Mouse (Mus musculus) embryo, embryonic 11.5 days (tissue): ENCODE results near the gene 1110051M20Rik.
A peak's percentile ranks its signal among the peaks of the same experiment; 100 is the strongest.

ENCODE experiments used
- DNase-seq: peaks from one replicate; pipeline ENCODE4 v3.0.0-alpha.2; 2012; ENCODE audit warnings: low read depth, low spot score

Gene 1110051M20Rik

GRCm38 (mm10) chr2:91421641-91422040 lies 22.9 kb downstream of the 1110051M20Rik start:
- no peak for DNase-seq

GRCm38 (mm10) chr2:91413811-91414210 lies 30.7 kb downstream of the 1110051M20Rik start:
- no peak for DNase-seq

- no peak for DNase-seq
Measured at GRCm38 (mm10) chr2:91412361-91412760, 32.1 kb downstream of the 1110051M20Rik start.

- DNase-seq = no peak
Measured at GRCm38 (mm10) chr2:91411473-91411872, 33.0 kb downstream of the 1110051M20Rik start.

- DNase-seq = no peak
Measured at GRCm38 (mm10) chr2:91408031-91408430, 36.5 kb downstream of the 1110051M20Rik start.

GRCm38 (mm10) chr2:91405071-91405470 lies 39.4 kb downstream of the 1110051M20Rik start:
- DNase-seq = no peak

GRCm38 (mm10) chr2:91399727-91400126 lies 44.8 kb downstream of the 1110051M20Rik start:
- DNase-seq = no peak

- no peak for DNase-seq
Measured at GRCm38 (mm10) chr2:91399168-91399567, 45.3 kb downstream of the 1110051M20Rik start.

- no peak for DNase-seq
Measured at GRCm38 (mm10) chr2:91394078-91394477, 50.4 kb downstream of the 1110051M20Rik start.

GRCm38 (mm10) chr2:91388738-91389137 lies 55.8 kb downstream of the 1110051M20Rik start:
- DNase-seq = no peak

GRCm38 (mm10) chr2:91388281-91388680 lies 56.2 kb downstream of the 1110051M20Rik start:
- DNase-seq = no peak

- DNase-seq = no peak
Measured at GRCm38 (mm10) chr2:91387287-91387958, 57.1 kb downstream of the 1110051M20Rik start.

- no peak for DNase-seq
Measured at GRCm38 (mm10) chr2:91386547-91387286, 57.8 kb downstream of the 1110051M20Rik start.

- DNase-seq = no peak
Measured at GRCm38 (mm10) chr2:91383294-91383693, 61.2 kb downstream of the 1110051M20Rik start.

GRCm38 (mm10) chr2:91377038-91377437 lies 67.5 kb downstream of the 1110051M20Rik start:
- no peak for DNase-seq

GRCm38 (mm10) chr2:91370314-91370713 lies 74.2 kb downstream of the 1110051M20Rik start:
- DNase-seq = no peak

- DNase-seq = no peak
Measured at GRCm38 (mm10) chr2:91363272-91363671, 81.2 kb downstream of the 1110051M20Rik start.

GRCm38 (mm10) chr2:91361068-91361528 lies 83.4 kb downstream of the 1110051M20Rik start:
- no peak for DNase-seq

- DNase-seq = no peak
Measured at GRCm38 (mm10) chr2:91355767-91356166, 88.7 kb downstream of the 1110051M20Rik start.

- DNase-seq = peak; percentile 5
Measured at GRCm38 (mm10) chr2:91354727-91355403, 89.6 kb downstream of the 1110051M20Rik start.

- DNase-seq = no peak
Measured at GRCm38 (mm10) chr2:91353854-91354253, 90.7 kb downstream of the 1110051M20Rik start.

- DNase-seq = no peak
Measured at GRCm38 (mm10) chr2:91351841-91352240, 92.7 kb downstream of the 1110051M20Rik start.
